Mouse (Mus musculus) c-Kit-positive CD71-positive TER-119-negative erythroid progenitor cells, embryonic 14.5 days (primary cell): ENCODE results near the gene Ccn2.
A peak's percentile ranks its signal among the peaks of the same experiment; 100 is the strongest.
"Not testable (repeated sequence)": the region's sequence is repeated elsewhere in the genome, so short reads cannot be mapped to it uniquely, and the experiment has no call there.

Experiments used
- DNase-seq: peaks from one replicate; pipeline ENCODE4 v3.0.0-alpha.2; 2013; ENCODE audit warnings: low read depth

Ccn2 gene

DNA sequence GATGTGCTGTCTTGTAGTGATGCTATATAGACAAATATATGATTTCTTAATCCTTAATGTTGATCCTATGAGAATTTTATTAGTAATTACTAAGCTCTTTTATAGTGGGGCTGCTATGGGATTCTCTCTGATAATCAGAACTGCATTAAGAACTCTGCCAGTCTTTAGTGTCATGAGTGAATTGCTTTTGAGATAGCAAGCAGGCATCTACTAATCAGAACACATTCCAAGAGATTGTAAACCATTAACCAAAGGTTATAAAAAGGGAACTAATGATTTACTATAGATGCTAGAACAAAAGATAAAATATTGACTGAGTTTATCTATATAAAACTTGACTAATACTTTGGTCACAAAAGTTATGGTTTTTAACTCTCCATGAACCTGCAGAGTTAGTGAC is 8.5 kb downstream of the Ccn2 start:
- DNase-seq: no peak

DNA sequence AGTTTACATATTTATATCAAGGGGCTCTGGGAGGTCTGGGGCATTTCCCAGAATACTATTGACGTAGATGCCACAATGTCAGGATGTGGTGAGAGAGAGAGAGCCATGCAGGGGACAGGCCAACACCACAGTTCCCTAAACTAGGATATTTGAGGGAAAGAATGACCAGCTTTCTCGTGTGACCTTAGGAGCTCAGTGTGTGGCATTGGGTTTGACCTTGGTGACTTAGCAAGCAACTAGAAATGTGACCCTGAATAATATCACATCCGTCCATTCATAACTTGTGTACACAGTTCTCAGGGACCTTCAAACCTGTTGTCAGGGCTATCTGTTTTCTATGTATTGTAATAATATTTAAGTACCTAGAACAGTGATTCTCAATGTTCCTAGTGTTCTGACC is 13.9 kb downstream of the Ccn2 start:
- DNase-seq: no peak

DNA sequence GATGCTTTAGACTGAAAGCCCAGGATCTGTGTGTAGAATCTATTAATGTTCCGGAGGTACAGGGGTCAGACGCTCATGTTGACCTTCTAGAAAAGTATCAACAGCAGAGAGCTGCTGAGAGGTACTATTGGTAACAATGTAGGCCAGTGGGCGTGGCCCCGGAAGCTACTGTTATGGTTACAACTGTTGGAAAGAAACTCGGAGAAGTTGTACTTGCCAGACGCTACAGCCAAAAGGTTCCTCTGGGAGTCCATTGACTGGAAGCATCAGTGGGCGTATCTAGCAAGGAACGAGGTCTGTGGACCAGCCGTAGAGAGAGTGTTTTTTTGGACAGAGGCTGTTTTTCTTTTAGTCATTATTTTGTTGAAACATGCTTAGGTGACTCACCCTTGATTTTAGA is 14.5 kb downstream of the Ccn2 start:
- DNase-seq: no peak

DNA sequence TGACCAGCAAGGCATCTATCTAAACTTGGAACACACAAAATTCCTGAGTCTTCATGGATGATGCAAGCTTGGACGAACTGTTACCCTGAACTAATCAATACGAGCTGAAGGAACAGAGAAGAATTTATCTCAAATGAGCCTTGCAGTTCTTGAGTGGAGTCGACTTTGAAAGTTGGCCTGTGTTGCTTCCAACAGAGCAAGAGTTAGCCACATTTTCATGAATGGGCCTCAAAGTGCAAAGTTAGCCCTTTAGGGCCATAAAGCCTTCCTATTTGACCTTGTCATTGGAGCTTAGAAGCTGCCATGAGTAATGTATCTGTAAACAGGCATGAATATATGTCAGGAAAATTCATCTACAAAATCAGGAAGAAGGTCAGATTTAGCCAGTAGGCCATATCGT is 19.5 kb downstream of the Ccn2 start:
- DNase-seq: no peak

DNA sequence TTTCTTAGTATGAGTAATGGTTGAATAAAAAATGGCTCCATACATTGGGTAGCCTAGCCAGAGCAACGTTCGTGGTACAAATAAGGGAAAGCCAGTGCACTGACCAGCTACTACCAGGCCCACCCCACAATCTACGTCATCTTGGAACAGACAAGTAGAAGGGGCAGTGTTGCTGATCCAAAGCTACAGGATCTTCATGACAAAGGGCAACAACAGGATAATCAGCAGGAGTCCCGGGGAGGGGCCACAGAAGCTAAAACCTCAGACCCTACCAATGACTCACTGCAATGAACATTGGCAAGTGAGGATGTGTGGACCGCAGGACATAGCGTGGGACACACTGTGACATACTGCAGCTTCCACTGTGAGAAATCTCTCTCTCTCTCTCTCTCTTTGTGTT is 20.6 kb downstream of the Ccn2 start:
- no peak for DNase-seq

DNA sequence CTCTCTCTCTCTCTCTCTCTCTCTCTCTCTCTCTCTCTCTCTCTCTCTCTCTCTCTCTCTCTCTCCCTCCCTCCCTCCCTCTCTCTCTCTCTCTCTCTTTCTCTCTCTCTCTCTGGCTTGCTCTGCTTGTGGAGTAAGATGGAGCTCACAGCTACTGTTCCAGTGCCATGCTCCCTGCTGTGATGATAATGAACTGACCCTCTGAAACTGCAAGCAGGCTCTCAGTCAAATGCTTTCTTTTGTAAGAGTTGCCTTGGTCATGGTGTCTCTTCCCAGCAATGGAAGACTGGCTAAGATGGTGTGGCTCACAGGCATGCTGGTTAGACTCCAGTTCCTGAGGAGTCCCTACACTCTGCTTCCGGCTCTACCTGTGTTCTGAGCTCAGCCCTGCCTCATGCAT is 21.3 kb downstream of the Ccn2 start:
- not testable (repeated sequence) for DNase-seq

DNA sequence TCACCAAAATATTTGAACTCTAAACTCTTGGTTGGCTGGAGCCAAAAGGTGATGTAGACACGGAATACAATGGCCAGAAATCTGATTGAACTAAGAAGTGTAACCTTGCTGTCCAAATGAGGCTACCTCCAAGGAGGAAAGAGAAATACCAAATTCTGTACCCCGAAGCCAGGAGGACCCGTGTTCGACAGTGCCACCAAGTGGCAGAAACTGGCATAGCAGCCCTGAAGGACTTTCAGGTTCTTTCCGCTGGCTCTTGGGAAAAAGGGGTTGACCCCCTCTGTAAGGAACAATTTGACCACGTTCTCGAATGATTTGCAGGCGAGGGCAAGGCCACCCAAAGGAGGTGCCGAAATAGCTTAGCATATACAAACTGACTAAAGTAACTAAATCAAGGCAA is 26.3 kb downstream of the Ccn2 start:
- no peak for DNase-seq

DNA sequence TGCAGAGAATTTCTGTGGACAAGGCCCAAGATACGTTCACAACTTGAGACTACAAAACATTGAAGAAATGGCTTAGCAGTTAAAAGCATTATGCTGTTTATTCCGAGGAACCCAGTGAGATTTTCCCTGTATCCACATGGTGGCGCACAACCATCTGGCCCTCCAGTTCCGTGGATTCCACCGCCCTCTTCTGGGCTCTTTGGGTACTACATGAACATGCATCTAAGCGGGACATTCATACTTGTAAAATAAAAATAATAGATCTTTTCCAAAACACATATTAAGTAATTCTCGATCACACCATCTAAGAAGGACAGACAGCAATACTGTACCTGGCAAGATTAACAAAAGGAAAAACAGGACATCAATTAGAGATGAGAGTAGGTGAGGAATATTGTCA is 27.3 kb downstream of the Ccn2 start:
- peak; percentile 70 for DNase-seq

DNA sequence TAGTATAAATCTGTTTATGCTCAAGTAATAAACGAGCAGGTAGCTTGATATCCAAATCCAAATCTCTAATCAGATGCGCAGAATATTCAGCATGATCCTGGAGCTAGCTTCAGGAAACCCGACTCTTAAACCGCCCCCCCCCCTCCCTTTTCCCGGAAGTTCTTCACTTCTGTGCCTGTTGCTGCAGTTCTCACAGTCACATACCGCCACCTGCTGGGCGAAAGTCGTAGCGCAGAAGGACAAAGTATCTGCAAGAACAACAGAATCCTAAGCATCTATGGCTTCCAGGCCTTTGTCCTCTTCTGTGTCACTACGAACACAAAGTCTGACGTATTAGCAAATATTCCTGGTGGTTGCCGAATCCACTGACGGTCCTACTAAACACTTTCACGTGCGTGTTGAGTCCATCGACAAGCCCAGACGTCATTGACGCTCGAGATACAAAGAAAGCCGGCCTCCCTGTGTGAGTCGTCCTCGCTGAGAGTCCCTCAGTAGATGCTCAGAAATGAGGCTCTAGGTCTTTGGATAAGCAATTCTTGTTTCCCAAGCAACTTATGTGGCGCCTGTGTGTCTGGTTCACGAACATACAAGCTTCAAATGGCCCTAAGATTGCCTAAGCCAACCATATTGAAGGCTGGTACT is 29.9 kb downstream of the Ccn2 start:
- peak; percentile 62 for DNase-seq

DNA sequence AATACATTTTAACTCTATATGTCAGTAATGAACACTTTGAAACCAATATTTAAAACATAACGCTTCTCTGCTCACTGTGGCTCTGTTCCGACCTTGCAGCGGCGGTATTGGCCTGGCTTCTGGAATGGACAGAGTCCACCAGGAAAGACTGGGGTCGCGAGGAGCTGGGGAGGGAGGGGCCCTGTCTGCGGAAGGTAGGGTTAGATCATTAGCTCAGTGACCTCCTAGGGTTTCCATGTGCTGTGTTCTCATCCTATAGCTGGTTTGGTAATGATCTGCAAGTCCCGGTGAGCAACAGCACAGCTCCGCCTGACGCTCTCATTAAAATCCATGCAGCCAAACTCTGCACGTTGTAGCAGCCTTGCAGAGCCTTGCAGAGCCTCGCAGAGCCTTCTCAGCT is 32.0 kb downstream of the Ccn2 start:
- DNase-seq: no peak

DNA sequence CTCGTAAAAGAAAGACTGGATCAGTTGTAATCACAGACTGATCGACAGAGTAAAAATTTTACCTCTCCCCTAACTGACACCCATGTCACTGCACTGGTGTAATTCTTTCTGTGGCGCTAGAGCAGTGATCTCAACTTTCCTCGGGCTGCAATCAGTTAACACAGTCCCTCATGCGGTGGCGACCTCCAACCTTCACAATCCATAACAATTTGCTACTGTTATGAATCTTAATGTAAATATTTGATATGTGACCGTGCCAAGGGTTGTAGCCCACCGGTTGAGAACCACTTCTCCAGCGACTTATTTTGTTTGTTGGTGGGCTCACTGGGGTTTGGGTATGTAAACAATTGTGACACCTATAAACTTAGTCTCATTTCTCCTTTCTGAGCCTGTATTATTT is 33.2 kb downstream of the Ccn2 start:
- no peak for DNase-seq

DNA sequence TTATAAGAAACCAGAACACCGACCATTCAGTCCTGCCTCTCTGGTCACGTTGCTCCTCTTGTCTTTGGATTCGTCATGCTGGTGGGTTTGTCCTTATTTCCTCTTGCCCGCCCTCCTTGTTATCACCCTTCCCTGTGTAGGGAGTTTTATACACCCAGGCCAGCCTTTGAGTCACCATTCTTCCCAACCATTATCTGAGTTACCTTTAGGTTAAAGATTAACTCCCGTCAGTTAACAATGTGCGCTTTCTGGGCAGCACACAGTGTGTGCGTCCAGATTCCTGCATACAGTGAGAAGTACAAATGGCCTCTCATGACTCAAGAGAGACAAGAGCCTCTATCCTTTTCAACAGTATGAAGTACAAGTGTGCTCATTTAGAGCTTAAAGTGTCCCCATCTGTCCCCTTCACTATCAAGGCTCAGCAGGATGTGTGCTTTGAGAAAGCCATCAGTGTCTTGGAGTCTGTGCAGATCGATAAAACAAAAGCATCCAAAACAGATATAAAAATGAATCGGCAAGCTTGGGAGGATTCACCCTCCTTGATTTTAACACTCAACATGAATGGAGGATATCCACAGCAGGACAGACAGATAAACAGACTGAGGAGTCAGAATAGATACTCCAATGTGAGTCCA is 34.0 kb downstream of the Ccn2 start:
- DNase-seq: no peak

DNA sequence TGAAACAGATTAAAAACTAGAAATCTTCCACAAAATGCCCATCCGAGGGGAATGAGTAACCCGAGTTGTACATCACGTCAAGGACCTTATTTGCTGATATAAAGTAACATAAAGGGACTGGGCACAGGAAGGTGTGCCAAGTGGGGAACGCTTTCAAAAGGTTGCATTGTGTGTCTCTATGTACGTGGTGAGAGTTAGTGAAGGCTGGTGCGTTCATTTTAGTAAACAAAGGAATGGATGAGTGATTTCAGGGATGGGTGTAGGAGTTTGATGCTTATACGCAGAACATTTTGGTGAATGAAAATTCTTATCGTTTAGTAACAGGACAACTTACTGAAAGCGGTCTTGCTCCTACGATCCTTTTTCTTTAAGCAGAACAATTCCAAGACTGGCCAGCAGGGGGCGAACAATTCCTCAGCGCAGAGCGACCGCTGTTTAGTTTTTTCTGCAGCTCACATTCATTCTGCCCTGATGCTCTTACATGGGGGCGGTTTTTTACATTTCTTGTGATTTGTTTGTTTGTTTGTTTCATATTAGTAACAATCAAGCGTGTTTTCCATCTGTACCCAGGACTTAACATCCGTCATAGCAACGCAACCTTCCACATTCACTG is 35.3 kb downstream of the Ccn2 start:
- DNase-seq: peak; percentile 50

DNA sequence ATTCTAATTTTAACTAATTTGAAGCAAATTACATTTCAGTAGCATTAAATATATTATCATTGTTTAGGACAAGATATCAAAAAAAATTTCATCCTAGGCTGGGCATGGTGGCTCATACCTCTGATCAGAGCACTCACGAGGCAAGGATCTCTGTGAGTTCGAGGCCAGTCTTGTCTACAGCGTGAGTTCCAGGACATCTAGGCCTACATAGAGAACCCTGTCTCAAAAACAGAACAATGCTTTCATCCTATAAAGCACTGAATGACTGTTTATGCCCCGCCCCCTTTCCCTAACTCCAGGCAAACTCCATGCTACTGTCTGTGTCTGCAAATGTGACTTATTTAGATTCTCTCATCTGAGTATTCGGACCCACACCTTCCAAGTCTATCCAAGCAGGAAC is 35.9 kb downstream of the Ccn2 start:
- DNase-seq: no peak

DNA sequence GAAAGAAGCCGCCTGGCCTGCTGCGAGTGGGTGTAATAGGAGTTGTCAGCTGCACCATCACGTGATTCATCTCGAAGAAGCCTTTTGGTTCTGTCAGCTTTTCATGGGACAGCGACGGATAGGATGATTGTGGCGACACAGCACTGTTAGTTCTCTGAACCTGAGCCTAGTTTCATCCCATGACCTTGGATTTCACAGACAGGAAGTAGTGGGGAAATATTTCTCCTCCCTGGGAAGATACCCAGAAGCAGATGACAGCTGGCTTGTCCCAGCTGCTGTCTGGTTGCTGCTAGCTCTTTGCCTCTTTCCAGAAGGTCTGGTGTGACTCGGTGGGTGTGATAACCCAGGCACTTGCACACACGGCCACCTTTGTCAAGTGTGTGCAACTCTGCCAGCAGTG is 39.0 kb downstream of the Ccn2 start:
- no peak for DNase-seq

DNA sequence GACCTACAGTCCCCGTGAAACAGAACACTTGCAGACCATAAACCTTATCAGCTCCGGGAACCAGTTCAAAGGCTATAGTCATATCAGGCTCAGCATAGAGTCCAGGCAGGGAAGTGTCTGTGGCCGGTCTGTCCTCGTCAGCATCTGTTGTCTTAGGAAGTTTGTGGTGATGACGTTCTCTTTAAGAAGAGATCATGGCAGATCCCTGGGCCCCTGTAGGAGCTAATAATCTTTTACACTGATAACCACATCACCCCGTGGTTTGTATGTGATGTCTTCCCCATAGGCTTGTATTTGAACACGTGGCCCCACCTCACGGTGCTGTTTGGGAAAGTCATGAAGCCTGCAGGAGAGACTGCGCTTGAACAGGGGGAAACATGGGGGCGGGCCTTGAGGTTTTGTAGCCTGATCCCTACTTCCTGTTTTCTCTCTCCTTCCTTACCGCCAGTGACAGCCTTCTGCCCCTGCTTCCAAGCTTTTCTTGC is 40.1 kb downstream of the Ccn2 start:
- DNase-seq: no peak

DNA sequence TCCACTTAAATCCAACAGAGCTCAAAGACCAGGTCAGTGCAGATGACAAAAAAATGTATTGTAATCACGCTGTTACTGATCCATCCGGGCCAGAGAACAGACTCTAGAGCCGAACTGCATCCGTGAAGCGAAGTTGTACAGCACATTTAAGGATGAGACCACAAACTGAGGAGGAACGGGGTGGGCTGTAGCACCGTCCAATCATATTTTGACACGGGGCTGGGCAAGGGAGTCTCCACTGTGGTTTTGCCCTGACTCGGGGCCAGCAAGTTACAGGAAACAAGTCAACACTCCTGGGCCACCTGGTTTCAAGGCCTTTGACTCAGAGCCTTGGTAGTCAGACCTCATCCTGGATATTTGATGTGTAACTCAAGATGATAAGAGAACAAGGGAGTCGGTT is 40.6 kb downstream of the Ccn2 start:
- DNase-seq: no peak

DNA sequence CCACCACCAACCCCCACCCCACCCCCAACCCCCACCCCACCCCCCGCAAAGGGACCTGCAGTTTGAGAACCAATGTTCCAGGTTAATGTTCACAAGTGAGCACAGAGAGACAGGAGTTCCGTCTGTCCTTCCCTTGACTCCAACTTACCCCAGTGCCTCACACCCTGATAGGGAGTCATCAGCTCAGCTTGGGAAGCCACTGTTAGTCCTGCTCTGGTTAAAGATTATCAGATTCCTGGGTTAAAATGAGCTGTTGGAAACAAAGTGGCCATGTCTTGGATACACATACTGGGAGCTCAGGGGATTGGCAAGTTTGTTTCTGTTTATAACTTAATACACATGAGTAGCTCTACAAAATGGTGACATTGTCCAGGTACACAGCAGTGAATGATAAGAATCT is 41.7 kb downstream of the Ccn2 start:
- DNase-seq: no peak

DNA sequence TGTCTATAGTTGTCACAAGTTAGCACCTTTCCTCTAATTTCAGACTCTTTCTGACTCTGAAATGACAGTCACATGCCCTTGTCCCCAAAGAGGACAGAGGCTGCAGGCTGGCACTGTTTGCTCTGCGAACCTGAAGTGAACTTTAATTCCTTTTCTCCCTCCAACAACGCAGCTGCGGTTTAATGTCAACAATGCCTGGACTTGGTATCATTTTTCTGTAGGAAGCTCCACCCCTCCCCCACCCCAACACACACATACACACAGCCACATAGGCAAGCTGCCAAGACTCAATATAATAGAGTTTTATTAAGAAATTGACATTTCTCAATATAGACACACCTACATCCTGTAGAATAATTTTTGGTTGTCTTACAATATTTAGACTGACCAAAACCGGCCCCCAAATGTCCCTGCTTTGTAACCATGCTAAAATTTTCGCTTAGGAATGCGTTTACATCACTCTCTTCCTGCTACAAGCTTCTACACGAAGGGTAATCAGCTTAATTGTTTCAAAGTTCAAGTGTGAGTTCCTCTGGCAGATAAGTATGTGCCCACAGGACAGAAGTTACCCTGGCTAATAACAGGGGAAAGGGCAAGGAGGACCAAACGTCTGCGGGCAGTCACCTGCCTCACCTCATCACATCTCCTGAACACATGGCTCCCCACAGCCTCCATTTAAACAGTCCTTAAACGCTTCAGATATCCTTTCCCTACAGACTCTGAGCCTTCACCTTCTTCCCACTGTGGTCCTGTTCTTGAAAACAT is 43.2 kb downstream of the Ccn2 start:
- DNase-seq: no peak

DNA sequence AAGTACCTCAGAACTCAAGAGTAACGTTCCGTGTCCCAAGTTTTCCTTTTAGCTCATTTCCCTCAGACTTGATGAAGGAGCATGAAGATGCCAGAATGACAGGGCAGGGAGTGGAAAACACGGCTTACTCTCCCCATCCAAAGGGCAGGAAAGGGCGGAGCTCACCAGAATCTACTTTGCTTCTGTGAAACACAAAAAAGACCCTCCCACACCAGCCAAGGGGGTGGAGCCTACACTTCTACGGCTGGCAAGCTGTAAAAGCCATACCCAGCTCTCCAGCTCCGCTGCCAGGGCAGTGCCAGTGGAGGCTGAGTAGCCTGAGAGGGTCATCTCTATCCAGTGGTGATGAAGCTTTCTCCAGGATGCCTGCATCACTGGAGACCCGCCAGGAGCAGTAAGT is 44.4 kb downstream of the Ccn2 start:
- no peak for DNase-seq

DNA sequence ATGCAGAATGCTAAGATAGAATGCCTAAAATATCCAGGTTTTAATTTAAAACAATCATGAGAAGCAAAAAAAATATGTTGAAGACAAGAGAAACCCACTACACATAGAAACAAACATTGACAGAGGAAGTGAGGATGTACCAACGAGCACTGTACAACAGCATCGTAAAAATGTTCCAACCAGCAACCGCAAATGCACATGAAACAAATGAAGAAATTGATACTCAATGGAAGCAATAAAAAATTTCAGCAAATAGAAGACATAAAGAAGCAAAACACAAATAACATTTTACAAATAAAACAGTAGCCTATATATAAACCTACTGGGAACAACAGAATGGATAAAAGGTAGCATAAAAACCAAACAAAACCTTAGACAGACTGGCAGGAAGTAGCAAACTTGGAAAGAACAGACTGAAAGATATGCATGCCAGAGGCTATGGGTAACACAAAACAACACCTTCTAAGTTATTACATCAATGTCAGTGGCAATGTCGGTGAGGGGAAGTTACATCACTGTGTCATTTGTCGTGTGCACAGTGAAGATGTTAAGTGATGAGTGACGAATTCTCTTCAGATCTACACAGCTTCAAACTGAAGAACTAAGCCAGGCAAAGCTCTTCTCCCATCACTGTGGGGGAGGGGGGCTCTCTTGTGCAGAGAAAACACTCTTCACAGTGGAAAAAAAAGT is 45.1 kb downstream of the Ccn2 start:
- no peak for DNase-seq

DNA sequence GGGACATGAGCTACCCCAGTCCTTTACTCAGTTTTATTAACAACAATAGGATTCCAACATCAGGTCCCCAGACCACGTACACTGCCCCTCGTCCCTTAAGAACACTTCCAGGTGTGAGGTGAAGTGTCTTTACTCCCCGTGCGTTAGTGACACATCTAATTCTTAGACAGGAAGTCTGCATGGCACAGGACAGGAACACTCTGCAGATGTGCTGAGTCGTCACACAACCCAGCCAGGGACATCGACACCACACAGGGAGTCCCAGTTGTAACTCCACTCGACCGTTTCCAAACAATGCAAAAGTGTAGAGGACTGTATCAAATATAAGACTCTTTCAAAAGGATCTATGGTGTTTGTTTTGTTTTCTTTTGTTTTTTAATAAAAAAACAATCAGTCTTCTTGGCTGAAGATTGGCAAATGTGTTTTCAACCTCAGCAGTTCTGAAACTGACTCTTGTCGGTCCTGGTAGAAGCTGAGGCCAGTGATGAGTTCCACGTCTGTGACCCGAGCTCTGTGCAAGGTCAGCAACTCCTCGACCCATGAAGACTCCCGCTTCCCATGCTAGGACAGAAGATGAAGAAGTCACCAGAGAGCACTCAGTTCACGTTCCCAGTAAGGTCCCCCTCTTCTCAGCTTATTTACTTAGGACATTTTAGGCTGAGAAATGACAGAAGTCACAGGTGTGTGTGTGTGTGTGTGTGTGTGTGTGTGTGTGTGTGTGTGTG is 46.3 kb downstream of the Ccn2 start:
- DNase-seq: no peak
